Mouse (Mus musculus) ES-E14 (cell line): ENCODE measurements around the gene Srxn1. TPM values are rescaled to one million over a fixed set of nuclear protein-coding genes. Genes with fewer than 3 reads are reported as not detected.

Source experiments
- DNase-seq: peaks from one replicate; pipeline ENCODE4 v3.0.0-alpha.2; 2013; ENCODE audit warnings: low read depth, low spot score
- H3K27ac ChIP-seq: 2 replicates; pipeline ENCODE4 v1.5.1; 2012; ENCODE audit warnings: low read depth, mild to moderate bottlenecking, low read length, moderate library complexity, mixed read lengths; ENCODE audit not compliant: poor library complexity, insufficient read depth, severe bottlenecking
- H3K36me3 ChIP-seq: 2 replicates; pipeline ENCODE4 v1.6.1; 2012; ENCODE audit warnings: mild to moderate bottlenecking, low read length, moderate library complexity, mixed read lengths; ENCODE audit not compliant: control insufficient read depth, poor library complexity, insufficient read depth, severe bottlenecking
- H3K4me1 ChIP-seq, 2 experiments: fragments of 150-350 bp in 1 of 2; sonication (generic) in 1 of 2; 2 replicates each; pipeline ENCODE4 v1.6.1; 2012; ENCODE audit warnings: low read length in 2 of 2, mild to moderate bottlenecking in 1 of 2, mixed read lengths in 1 of 2; ENCODE audit not compliant: control insufficient read depth in 2 of 2, insufficient read depth in 2 of 2, poor library complexity in 1 of 2
- H3K4me3 ChIP-seq, 2 experiments: fragments of 150-350 bp in 1 of 2; sonication (generic) in 1 of 2; 2 replicates each; pipeline ENCODE4 v1.5.1; 2012; ENCODE audit warnings: low read length in 2 of 2, low read depth in 1 of 2, mild to moderate bottlenecking in 1 of 2, mixed read lengths in 1 of 2; ENCODE audit not compliant: insufficient read depth in 1 of 2, poor library complexity in 1 of 2, severe bottlenecking in 1 of 2
- H3K9ac ChIP-seq: 2 replicates; pipeline ENCODE4 v1.6.1; 2012; ENCODE audit warnings: low read depth, mild to moderate bottlenecking, low read length, mixed read lengths; ENCODE audit not compliant: poor library complexity, insufficient read depth, severe bottlenecking
- H3K9me3 ChIP-seq: fragments of 150-350 bp; sonication (generic); 2 replicates; pipeline ENCODE4 v1.6.1; 2012; ENCODE audit warnings: low read depth, mild to moderate bottlenecking, low read length; ENCODE audit not compliant: control insufficient read depth, insufficient read depth
- ZC3H11A ChIP-seq: IDR thresholded peaks from 2 replicates; pipeline ENCODE4 v1.6.1; 2012; ENCODE audit warnings: low read depth, mild to moderate bottlenecking, inconsistent platforms, low read length, borderline replicate concordance
- ZNF384 ChIP-seq: IDR thresholded peaks from 2 replicates; pipeline ENCODE4 v1.6.1; 2012; ENCODE audit warnings: low read depth, low read length, inconsistent platforms
- in situ Hi-C, 2 experiments: fragments of 600-800 bp; cut with MboI; formaldehyde crosslinking; loops; one replicate each; pipeline ENCODE4 v1.15.1; 2025; ENCODE audit warnings: low sequenced_read_pairs in 2 of 2, inconsistent platforms in 1 of 2; ENCODE audit not compliant: unreplicated experiment in 2 of 2
- total RNA-seq: library from RNA; depleted of rRNA; stranded (reverse); fragments of 300-350 nt; gene quantifications from 2 replicates; pipeline ENCODE4 v1.2.3, GENCODE M21; 2012; rRNA removed

Gene Srxn1
- total RNA-seq, 1 experiment = 18.3 TPM

GRCm38 (mm10) chr2:152159487-152159886, 54.2 kb downstream of the Srxn1 start:
- no peaks in the 10 kb centered on the region for H3K36me3 ChIP-seq
- TF ChIP-seq ZNF384 (no peak), ZC3H11A (0 out of 2 replicates have a peak, but pooled peaks have one; percentile 21)
- DNase-seq = no peak
- no peak overlapping the region for H3K9ac ChIP-seq
- H3K4me3 ChIP-seq = no peak overlapping the region
- in situ Hi-C loops = no loop called here
- no peaks in the 10 kb centered on the region for H3K9me3 ChIP-seq
- H3K4me1 ChIP-seq = peaks cover 8 to 17% of the 10 kb centered on the region in 2 experiments; a peak in 3 of 4 replicates
- H3K27ac ChIP-seq = no peak overlapping the region

Other genes with a start within 250 kb of the Srxn1 start
- gene Angpt4, start 194.3 kb upstream of the Srxn1 start, total RNA-seq = 0.26 and 0.98 TPM in 2 replicates
- gene Fam110a, start 125.3 kb upstream of the Srxn1 start, total RNA-seq = 5.8 and 6.3 TPM in 2 replicates
- 4.4 and 7.3 TPM in 2 replicates for gene Slc52a3, start 109.0 kb upstream of the Srxn1 start, total RNA-seq
- 0.04 and 0.37 TPM in 2 replicates for gene Scrt2, start 24.0 kb upstream of the Srxn1 start, total RNA-seq
- 22.4 and 54.6 TPM in 2 replicates for gene Tcf15, start 38.0 kb downstream of the Srxn1 start, total RNA-seq
- 116 and 134 TPM in 2 replicates for gene Csnk2a1, start 121.3 kb downstream of the Srxn1 start, total RNA-seq
- gene Tbc1d20, start 188.3 kb downstream of the Srxn1 start, total RNA-seq = 18.7 and 20.2 TPM in 2 replicates
- 69.9 and 113 TPM in 2 replicates for gene Rbck1, start 227.1 kb downstream of the Srxn1 start, total RNA-seq
- 18.5 and 29.2 TPM in 2 replicates for gene Trib3, start 238.5 kb downstream of the Srxn1 start, total RNA-seq